Mouse (Mus musculus): ENCODE data around the gene Hand1. TPM values are rescaled to one million over a fixed set of nuclear protein-coding genes. Genes with fewer than 3 reads are reported as not detected.

The Hand1 gene
- polyA plus RNA-seq, 1 experiment from 2014 or later: not detected

DNA sequence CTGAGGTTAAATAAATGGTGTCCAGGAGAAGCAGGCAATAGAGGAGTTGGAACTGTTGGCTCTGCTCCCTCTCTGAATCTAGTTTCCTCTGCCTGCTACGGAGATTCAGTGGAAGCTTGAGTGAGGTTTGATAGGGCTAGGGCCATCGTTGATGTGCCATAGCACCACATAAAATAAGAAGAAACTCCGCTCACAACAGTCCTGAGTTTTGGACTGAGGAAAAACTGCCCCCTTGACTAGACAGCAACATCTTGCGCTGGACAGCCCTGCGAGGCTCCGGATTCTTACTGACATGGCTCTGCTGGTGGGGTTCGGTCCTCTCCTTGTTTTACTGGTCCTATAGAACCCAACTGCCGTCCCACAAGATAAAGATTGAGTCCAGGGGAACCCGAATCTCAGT lies 3.8 kb upstream of the Hand1 start:
- H3K9ac ChIP-seq (replicated peaks; ENCODE audit: low read length): no peak overlapping the region
- WGBS: 4% methylated on average over 9 of the region's 9 CpGs

DNA sequence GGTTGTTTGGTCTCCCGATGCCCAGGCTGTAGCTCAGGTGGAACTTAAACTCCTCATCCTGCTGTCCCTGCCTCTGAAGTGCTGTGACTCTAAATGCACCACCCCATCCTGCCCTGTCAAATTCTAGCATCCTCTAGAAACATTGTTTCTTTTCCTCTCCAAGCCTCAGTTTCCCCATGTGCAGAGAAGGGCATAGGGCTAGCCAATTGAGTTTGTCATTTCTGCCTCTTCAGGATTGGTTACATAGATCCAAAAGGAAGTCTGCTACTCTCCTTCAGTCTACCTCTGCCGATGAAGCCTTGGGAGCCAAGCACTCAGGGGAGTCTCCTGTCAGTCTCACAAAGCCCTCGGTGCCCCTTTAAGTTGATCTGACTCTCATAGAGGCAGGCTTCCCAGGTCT lies 3.3 kb upstream of the Hand1 start:
- Histone ChIP-seq H3K36me3 (ENCODE audit: control insufficient read depth, insufficient read depth, low read length) (no peaks in the 10 kb centered on the region), H3K9ac (replicated peaks; ENCODE audit: low read length) (no peak overlapping the region), H3K27me3 (ENCODE audit: control insufficient read depth, insufficient read depth, low read length) (peaks cover 94% of the 10 kb centered on the region), H3K27ac (replicated peaks; ENCODE audit: low read depth, low read length) (no peak overlapping the region), H3K4me3 (replicated peaks; ENCODE audit: low read depth, low read length) (no peak overlapping the region), H3K9me3 (ENCODE audit: control insufficient read depth, low read length) (no peaks in the 10 kb centered on the region), H3K4me2 (ENCODE audit: low read length) (no peak overlapping the region), H3K4me1 (ENCODE audit: control insufficient read depth, insufficient read depth, low read length) (0 out of 2 replicates have a peak, but pooled peaks cover 4% of the 10 kb centered on the region)
- ATAC-seq (ENCODE audit: low FRiP score, low TSS enrichment): no peak
- DNase-seq: no peak
- WGBS: 4% methylated on average over 3 of the region's 3 CpGs

More for the DNA sequence above, 3.8 kb upstream of the Hand1 start:
- Histone ChIP-seq H3K4me2 (ENCODE audit: low read length) (no peak overlapping the region), H3K9me3 (ENCODE audit: control insufficient read depth, low read length) (no peaks in the 10 kb centered on the region), H3K4me1 (ENCODE audit: control insufficient read depth, insufficient read depth, low read length) (0 out of 2 replicates have a peak, but pooled peaks cover 4% of the 10 kb centered on the region), H3K27ac (replicated peaks; ENCODE audit: low read depth, low read length) (no peak overlapping the region), H3K36me3 (ENCODE audit: control insufficient read depth, insufficient read depth, low read length) (no peaks in the 10 kb centered on the region), H3K27me3 (ENCODE audit: control insufficient read depth, insufficient read depth, low read length) (peaks cover 93% of the 10 kb centered on the region), H3K4me3 (replicated peaks; ENCODE audit: low read depth, low read length) (no peak overlapping the region)
- ATAC-seq (ENCODE audit: low FRiP score, low TSS enrichment): no peak
- no peak for DNase-seq

DNA sequence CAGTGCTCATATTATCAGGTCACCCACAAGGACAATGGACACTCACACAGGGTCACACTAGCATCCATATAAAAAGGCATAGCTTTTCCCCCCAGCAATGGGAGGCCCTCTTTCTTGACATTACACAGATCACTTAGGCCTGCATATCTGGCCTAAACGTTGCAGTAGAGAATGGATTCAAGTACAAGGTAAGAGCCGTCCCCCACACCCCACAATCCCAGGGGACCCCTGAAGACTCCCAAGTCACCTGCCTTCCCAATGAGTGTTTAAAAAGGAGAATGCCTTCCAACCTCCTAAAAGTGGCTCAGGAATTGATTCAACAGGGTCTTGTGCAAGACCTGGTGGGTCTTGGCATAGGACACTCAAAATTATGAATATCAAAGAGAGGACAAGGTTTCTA lies 2.7 kb upstream of the Hand1 start:
- H3K4me3 ChIP-seq (replicated peaks; ENCODE audit: low read depth, low read length): no peak overlapping the region
- H3K4me2 ChIP-seq (ENCODE audit: low read length): no peak overlapping the region
- H3K36me3 ChIP-seq (ENCODE audit: control insufficient read depth, insufficient read depth, low read length): no peaks in the 10 kb centered on the region
- ATAC-seq (ENCODE audit: low FRiP score, low TSS enrichment): no peak
- no peak for DNase-seq
- no peaks in the 10 kb centered on the region for H3K9me3 ChIP-seq (ENCODE audit: control insufficient read depth, low read length)
- no peak overlapping the region for H3K27ac ChIP-seq (replicated peaks; ENCODE audit: low read depth, low read length)
- H3K9ac ChIP-seq (replicated peaks; ENCODE audit: low read length): no peak overlapping the region
- H3K4me1 ChIP-seq (ENCODE audit: control insufficient read depth, insufficient read depth, low read length): 0 out of 2 replicates have a peak, but pooled peaks cover 4% of the 10 kb centered on the region
- H3K27me3 ChIP-seq (ENCODE audit: control insufficient read depth, insufficient read depth, low read length): peaks cover 95% of the 10 kb centered on the region
- WGBS: 7% methylated on average over 2 of the region's 2 CpGs

DNA sequence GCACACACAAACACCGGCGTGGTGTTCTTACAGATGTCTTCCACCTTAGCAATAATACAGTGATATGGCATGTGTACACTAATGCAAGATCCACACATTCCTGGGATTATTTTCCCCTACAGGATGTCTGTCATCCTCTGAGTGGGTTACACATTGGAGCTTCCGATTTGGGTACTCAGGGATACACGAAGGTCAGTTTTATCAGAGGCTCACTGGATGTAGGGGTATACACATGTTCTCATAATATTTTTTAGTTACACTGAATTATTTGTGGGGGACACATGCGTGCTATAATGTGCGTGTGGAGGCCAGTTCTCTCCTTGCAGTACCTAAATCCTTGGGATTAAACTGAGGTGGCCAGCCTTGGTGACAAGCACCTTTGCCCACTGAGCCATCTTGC lies 1.4 kb upstream of the Hand1 start:
- H3K9ac ChIP-seq (replicated peaks; ENCODE audit: low read length): no peak overlapping the region
- no peaks in the 10 kb centered on the region for H3K9me3 ChIP-seq (ENCODE audit: control insufficient read depth, low read length)
- DNase-seq: no peak
- H3K4me1 ChIP-seq (ENCODE audit: control insufficient read depth, insufficient read depth, low read length): 0 out of 2 replicates have a peak, but pooled peaks cover 4% of the 10 kb centered on the region
- ATAC-seq (ENCODE audit: low FRiP score, low TSS enrichment): no peak
- H3K4me2 ChIP-seq (ENCODE audit: low read length): no peak overlapping the region
- no peaks in the 10 kb centered on the region for H3K36me3 ChIP-seq (ENCODE audit: control insufficient read depth, insufficient read depth, low read length)
- H3K4me3 ChIP-seq (replicated peaks; ENCODE audit: low read depth, low read length): no peak overlapping the region
- no peak overlapping the region for H3K27ac ChIP-seq (replicated peaks; ENCODE audit: low read depth, low read length)
- WGBS: 9% methylated on average over 6 of the region's 6 CpGs
- peaks cover 95% of the 10 kb centered on the region for H3K27me3 ChIP-seq (ENCODE audit: control insufficient read depth, insufficient read depth, low read length)

DNA sequence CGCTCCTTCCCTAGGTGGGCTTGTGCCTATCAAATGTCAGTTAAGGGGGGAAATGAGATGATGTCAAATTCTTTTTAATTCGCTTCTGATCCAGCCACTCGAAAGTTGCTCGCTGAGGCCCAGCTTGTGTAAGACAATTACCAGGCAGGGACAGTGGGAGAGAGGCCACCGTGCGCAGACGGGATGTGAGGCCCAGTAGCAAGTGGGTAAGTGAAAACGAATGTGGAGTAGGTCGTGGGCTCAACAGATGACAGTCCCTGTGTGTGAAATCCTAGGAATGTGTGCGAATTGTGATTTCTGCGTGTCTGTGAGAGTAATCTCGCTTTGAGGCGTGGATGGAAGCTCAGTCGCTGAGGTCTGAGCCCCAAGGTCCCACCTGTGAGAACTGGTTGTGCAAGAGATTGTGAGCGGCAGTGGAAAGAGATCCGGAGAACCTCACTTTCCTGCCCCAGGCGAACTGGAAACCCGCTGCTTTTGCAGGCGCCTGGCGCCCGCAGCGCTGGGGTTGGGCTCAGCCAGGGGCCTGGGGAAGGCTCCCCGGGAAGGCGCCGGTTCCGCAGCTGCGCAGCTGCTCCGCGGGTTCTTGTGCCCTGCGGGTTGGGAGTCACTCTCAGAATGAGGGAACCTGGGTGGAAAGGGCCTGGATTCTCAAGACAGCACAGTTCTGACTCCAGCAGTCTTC lies 819 bp upstream of the Hand1 start:
- no peaks in the 10 kb centered on the region for H3K9me3 ChIP-seq (ENCODE audit: control insufficient read depth, low read length)
- no peak overlapping the region for H3K4me3 ChIP-seq (replicated peaks; ENCODE audit: low read depth, low read length)
- no peak overlapping the region for H3K4me2 ChIP-seq (ENCODE audit: low read length)
- no peak overlapping the region for H3K27ac ChIP-seq (replicated peaks; ENCODE audit: low read depth, low read length)
- peaks cover 95% of the 10 kb centered on the region for H3K27me3 ChIP-seq (ENCODE audit: control insufficient read depth, insufficient read depth, low read length)
- 0 out of 2 replicates have a peak, but pooled peaks cover 4% of the 10 kb centered on the region for H3K4me1 ChIP-seq (ENCODE audit: control insufficient read depth, insufficient read depth, low read length)
- 1% methylated on average over 30 of the region's 30 CpGs for WGBS
- H3K36me3 ChIP-seq (ENCODE audit: control insufficient read depth, insufficient read depth, low read length): no peaks in the 10 kb centered on the region
- DNase-seq (peak; percentile 46), ATAC-seq (ENCODE audit: low FRiP score, low TSS enrichment) (no peak)
- no peak overlapping the region for H3K9ac ChIP-seq (replicated peaks; ENCODE audit: low read length)

DNA sequence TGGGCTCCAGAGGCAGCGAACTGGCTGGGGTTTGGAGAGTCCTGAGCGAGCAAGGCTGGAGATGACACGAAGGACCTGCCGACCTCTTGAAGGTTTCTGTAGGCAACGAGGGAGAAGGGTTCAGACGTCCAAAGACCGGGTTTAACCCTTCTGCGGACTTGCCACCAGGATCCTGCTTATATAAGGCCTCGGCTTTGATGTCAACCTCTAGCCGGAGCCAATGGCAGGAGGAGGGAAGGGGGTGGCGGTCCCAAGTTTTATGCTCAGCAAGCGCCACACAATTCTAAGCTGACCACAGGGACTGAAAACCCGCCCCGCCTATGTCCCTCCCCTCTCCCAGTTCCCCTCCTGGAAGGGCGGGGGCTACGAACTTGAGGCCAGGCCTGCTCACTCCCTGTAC lies 757 bp downstream of the Hand1 start:
- no peaks in the 10 kb centered on the region for H3K9me3 ChIP-seq (ENCODE audit: control insufficient read depth, low read length)
- H3K27me3 ChIP-seq (ENCODE audit: control insufficient read depth, insufficient read depth, low read length): peaks cover 97% of the 10 kb centered on the region
- ATAC-seq (ENCODE audit: low FRiP score, low TSS enrichment) (no peak), DNase-seq (no peak)
- H3K36me3 ChIP-seq (ENCODE audit: control insufficient read depth, insufficient read depth, low read length): no peaks in the 10 kb centered on the region
- H3K27ac ChIP-seq (replicated peaks; ENCODE audit: low read depth, low read length): no peak overlapping the region
- peaks cover 10% of the 10 kb centered on the region for H3K4me1 ChIP-seq (ENCODE audit: control insufficient read depth, insufficient read depth, low read length)
- no peak overlapping the region for H3K4me3 ChIP-seq (replicated peaks; ENCODE audit: low read depth, low read length)
- no peak overlapping the region for H3K4me2 ChIP-seq (ENCODE audit: low read length)
- WGBS: 3% methylated on average over 16 of the region's 16 CpGs
- no peak overlapping the region for H3K9ac ChIP-seq (replicated peaks; ENCODE audit: low read length)

DNA sequence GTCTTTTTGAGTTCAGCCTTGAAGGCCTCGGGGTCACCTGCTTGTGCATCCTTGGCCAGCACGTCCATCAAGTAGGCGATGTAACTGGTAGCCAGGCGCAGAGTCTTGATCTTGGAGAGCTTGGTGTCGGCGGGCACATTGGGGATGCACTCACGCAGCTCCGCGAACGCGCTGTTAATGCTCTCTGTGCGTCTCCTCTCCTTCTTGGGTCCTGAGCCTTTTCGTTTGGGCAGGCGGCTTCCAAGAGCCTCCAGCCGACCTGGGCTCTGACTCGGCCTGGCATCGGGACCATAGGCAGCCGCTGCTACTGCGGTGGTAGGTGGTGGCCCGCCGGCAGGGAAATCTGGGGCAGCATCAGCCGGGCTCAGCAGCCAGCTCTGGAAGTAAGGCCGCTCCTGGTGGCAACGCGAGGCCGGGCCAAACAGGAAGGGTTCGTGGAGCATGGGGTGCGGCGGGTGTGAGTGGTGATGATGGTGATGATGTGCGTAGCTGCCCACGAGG lies 1.3 kb downstream of the Hand1 start:
- no peak overlapping the region for H3K9ac ChIP-seq (replicated peaks; ENCODE audit: low read length)
- ATAC-seq (ENCODE audit: low FRiP score, low TSS enrichment) (no peak), DNase-seq (peak; percentile 27)
- H3K4me2 ChIP-seq (ENCODE audit: low read length): no peak overlapping the region
- WGBS: 1% methylated on average over 31 of the region's 31 CpGs
- H3K9me3 ChIP-seq (ENCODE audit: control insufficient read depth, low read length): no peaks in the 10 kb centered on the region
- H3K27me3 ChIP-seq (ENCODE audit: control insufficient read depth, insufficient read depth, low read length): peaks cover 97% of the 10 kb centered on the region
- no peak overlapping the region for H3K27ac ChIP-seq (replicated peaks; ENCODE audit: low read depth, low read length)
- no peaks in the 10 kb centered on the region for H3K36me3 ChIP-seq (ENCODE audit: control insufficient read depth, insufficient read depth, low read length)
- H3K4me3 ChIP-seq (replicated peaks; ENCODE audit: low read depth, low read length): no peak overlapping the region
- H3K4me1 ChIP-seq (ENCODE audit: control insufficient read depth, insufficient read depth, low read length): peaks cover 10% of the 10 kb centered on the region

DNA sequence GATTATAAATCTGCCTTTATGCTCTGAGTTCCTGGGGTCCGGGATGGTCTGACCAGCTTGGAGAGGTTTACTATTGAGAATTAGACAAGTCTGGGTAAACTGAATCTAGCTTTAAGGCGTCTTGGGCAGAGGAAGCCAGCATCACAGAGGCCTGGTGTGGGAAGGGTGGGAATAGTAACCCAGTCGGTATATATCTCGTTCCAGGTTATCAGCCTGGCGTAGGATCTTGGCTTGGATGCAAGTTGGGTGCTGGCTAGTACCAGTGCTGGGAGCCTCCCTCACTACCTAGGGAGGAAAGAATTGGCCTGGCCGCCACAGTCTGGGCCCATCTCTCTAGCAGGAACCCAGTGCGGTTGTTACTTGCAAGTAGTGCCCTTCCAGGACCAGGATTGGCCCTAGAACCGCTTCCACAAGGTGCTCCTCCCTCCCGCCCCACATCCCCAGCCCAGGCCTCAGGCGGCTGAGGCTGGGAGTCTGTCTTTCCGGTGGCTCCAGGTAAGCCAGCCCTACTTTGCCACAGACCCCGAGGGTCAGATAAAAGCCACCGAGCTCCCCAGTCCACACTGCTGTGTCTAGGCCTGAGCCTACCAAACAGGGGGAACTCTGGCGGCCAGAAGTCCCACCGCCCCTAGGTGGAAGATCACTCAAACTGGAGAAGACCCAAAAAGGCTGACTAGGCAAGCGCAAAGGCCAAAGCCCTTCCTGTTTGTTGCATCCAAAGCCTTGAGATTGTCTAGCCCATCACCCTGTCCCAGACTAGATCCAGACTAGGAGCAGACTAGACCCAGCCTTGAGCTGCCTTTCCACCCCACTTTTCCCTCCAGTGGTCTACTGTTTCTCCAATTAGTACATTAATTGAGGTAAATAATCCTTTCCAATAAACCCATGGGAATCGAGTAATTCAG lies 2.5 kb downstream of the Hand1 start:
- Histone ChIP-seq H3K4me2 (ENCODE audit: low read length) (no peak overlapping the region), H3K9ac (replicated peaks; ENCODE audit: low read length) (no peak overlapping the region), H3K4me3 (replicated peaks; ENCODE audit: low read depth, low read length) (no peak overlapping the region), H3K4me1 (ENCODE audit: control insufficient read depth, insufficient read depth, low read length) (peaks cover 10% of the 10 kb centered on the region), H3K27me3 (ENCODE audit: control insufficient read depth, insufficient read depth, low read length) (peaks cover 93% of the 10 kb centered on the region), H3K36me3 (ENCODE audit: control insufficient read depth, insufficient read depth, low read length) (no peaks in the 10 kb centered on the region), H3K27ac (replicated peaks; ENCODE audit: low read depth, low read length) (no peak overlapping the region), H3K9me3 (ENCODE audit: control insufficient read depth, low read length) (no peaks in the 10 kb centered on the region)
- ATAC-seq (ENCODE audit: low FRiP score, low TSS enrichment): no peak
- DNase-seq: peak; percentile 35
- WGBS: 13% methylated on average over 17 of the region's 17 CpGs

All from midbrain, embryonic 14.5 days (tissue).